ENCODE assay signal across 10 mouse cellular contexts in genomic region chr15:30457541-30458250, GRCm38 (mm10).
DNase-seq lines count a peak whose midpoint lies in the region; ATAC-seq and TF ChIP-seq lines count a peak whose summit lies in the region.
"Had no signal": no experiment of that assay in that cellular context is flagged by ENCODE, and none has a peak within 500 bp of the region (broad histone marks: within the 10 kb centered on the region; RNA-seq: fewer than 3 reads in every experiment).

No protein-coding gene starts in this region.

- 7% methylated on average over 12 of the region's 12 CpGs for whole genome bisulfite sequencing in forebrain, postnatal 0 days
- WGBS in midbrain, embryonic 11.5 days: 12% methylated on average over 12 of the region's 12 CpGs

- no peaks in the 10 kb centered on the region for H3K9me3 ChIP-seq in forebrain, postnatal 0 days (ENCODE audit: low read length)
- no peaks in the 10 kb centered on the region for H3K9me3 ChIP-seq in midbrain, embryonic 11.5 days (ENCODE audit: control insufficient read depth, low read length)

- no peak for DNase-seq in testis, postnatal 14 days (ENCODE audit: low spot score)
- DNase-seq in forebrain, postnatal 0 days: peak; percentile 71
- peak; percentile 95 for DNase-seq in midbrain, embryonic 11.5 days (ENCODE audit: low spot score, missing footprints)
- DNase-seq in right cerebral cortex, postnatal 4 days: peak; percentile 4
- DNase-seq in adrenal gland, adult (ENCODE audit: inconsistent age in 2 of 2, low spot score in 1 of 2): no peak
- DNase-seq in lung, postnatal 36 days: no peak
- DNase-seq in testis, postnatal 10 days (ENCODE audit: low spot score): no peak
- DNase-seq: heart, postnatal 4 days; thymus, postnatal 36 days had no signal

- H3K9ac ChIP-seq in forebrain, postnatal 0 days: peak overlapping the region; percentile 45
- peak overlapping the region; percentile 46 for H3K9ac ChIP-seq in midbrain, embryonic 11.5 days (ENCODE audit: low read length)

- H3K4me3 ChIP-seq in testis, adult 2 months (ENCODE audit: control insufficient read depth, low read depth, low read length): peak overlapping the region; percentile 80
- peak overlapping the region; percentile 32 for H3K4me3 ChIP-seq in forebrain, postnatal 0 days (ENCODE audit: low read depth, low read length)
- H3K4me3 ChIP-seq in midbrain, embryonic 11.5 days (ENCODE audit: low read depth, low read length): peak overlapping the region; percentile 35

- no peak overlapping the region; the same call in 1 of the 2 replicates for H3K27ac ChIP-seq in testis, adult 2 months (ENCODE audit: control insufficient read depth, insufficient read depth, low read depth, low read length)
- 0 out of 2 replicates have a peak overlapping the region, but pooled peaks have one; percentile 62 for H3K27ac ChIP-seq in forebrain, postnatal 0 days (ENCODE audit: low read depth, low read length)
- H3K27ac ChIP-seq in midbrain, embryonic 11.5 days (ENCODE audit: low read depth, low read length): peak overlapping the region; percentile 69; the same call in 1 of the 2 replicates

- peak; percentile 93 for ATAC-seq in forebrain, postnatal 0 days
- ATAC-seq in midbrain, embryonic 11.5 days (ENCODE audit: low FRiP score): peak; percentile 92

- H3K4me2 ChIP-seq in forebrain, postnatal 0 days (ENCODE audit: low read depth): peak overlapping the region; percentile 54
- peak overlapping the region; percentile 42 for H3K4me2 ChIP-seq in midbrain, embryonic 11.5 days

- no peaks in the 10 kb centered on the region for H3K27me3 ChIP-seq in testis, adult 2 months (ENCODE audit: control insufficient read depth, insufficient read depth, low read length)
- H3K27me3 ChIP-seq in forebrain, postnatal 0 days (ENCODE audit: insufficient read depth, low read length): no peaks in the 10 kb centered on the region
- H3K27me3 ChIP-seq in midbrain, embryonic 11.5 days (ENCODE audit: control insufficient read depth, insufficient read depth, low read length): no peaks in the 10 kb centered on the region

- TF ChIP-seq POLR2A in testis, adult 2 months (IDR thresholded peaks at IDR 0.05; ENCODE audit: control insufficient read depth, low read depth, low read length): no peak

- H3K36me3 ChIP-seq in testis, adult 2 months (ENCODE audit: control insufficient read depth, insufficient read depth, low read length): no peaks in the 10 kb centered on the region
- no peaks in the 10 kb centered on the region for H3K36me3 ChIP-seq in forebrain, postnatal 0 days (ENCODE audit: insufficient read depth)
- no peaks in the 10 kb centered on the region for H3K36me3 ChIP-seq in midbrain, embryonic 11.5 days (ENCODE audit: control insufficient read depth, insufficient read depth, low read length)

- H3K4me1 ChIP-seq in testis, adult 2 months (ENCODE audit: control insufficient read depth, insufficient read depth, low read length): no peaks in the 10 kb centered on the region
- peaks cover 10% of the 10 kb centered on the region; the same call in 1 of the 2 replicates for H3K4me1 ChIP-seq in forebrain, postnatal 0 days (ENCODE audit: insufficient read depth)
- H3K4me1 ChIP-seq in midbrain, embryonic 11.5 days (ENCODE audit: control insufficient read depth, insufficient read depth, low read length): peaks cover 7% of the 10 kb centered on the region; the same call in 1 of the 2 replicates

- no peak for TF ChIP-seq CTCF in testis, adult 2 months (IDR thresholded peaks at IDR 0.05; ENCODE audit: control insufficient read depth, insufficient read depth, insufficient replicate concordance, low read depth, low read length)
- peak; percentile 36; the same call in 1 of the 2 replicates for TF ChIP-seq CTCF in forebrain, postnatal 0 days (IDR thresholded peaks at IDR 0.05; ENCODE audit: low read depth)

Comparison
In these comparisons a context has a peak if more than half of its experiments do, and no peak if none do; other contexts are left out.
1. DNase-seq: peak in forebrain, postnatal 0 days (single experiment), midbrain, embryonic 11.5 days (single experiment) and right cerebral cortex, postnatal 4 days (single experiment); none in testis, postnatal 14 days (single experiment), adrenal gland, adult (0 of 2), lung, postnatal 36 days (single experiment) and testis, postnatal 10 days (single experiment).
2. Peak in every context shown above with its lines, with median percentiles within 50 percentile points of each other: H3K4me3 ChIP-seq.